Mouse (Mus musculus) lung, postnatal 25 days (tissue): ENCODE data around the gene Dusp23.

ENCODE experiments used
- DNase-seq: peaks from one replicate; pipeline ENCODE4 v3.0.0; 2022; ENCODE audit warnings: low spot score

The Dusp23 gene

DNA sequence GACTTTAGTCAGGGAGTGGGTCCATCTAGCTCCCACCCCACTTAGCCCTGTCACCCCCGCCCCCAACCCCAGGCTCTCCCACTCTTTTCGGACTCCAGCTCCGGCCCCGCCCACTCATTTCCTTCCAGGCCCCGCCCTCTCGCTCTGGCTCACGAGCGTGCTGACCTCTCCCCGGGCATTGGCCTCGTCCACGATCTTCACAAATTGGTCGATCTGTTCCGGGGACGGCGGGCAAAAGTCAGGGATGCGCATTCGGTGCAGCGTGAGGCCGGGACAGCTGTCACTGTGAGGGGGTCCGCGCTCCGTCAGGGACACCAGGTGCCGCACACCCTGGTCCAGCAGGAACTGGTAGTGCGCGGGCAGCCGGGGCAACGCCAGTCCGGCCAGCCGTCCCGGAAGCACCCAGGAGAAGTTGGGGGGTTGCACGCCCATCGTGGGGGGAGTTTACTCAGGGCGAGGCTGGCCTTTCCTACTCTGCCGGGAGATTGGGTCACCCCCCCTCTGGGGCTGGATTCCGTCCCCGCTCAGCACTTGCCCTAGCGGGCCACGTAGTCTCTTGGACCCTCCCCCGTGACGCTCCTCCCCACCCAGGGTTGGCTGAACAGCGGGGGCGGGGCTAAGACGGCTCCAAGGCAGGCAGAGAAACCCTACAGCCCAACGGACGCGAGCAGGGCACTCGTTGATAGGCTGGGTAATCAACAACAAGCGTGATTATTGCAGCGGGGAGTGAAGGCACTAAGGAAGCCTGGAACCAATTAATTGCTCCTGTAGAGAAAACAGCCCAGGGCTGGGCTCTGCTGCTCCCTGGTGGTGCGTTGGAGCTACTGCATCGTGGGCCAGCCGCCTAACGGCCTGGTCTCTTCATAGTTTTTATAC is at the start of gene Dusp23:
Gene Dusp23, minus strand, starts transcription at position 512 of the 876 bp plus-strand sequence.
- peak; percentile 98 for DNase-seq

DNA sequence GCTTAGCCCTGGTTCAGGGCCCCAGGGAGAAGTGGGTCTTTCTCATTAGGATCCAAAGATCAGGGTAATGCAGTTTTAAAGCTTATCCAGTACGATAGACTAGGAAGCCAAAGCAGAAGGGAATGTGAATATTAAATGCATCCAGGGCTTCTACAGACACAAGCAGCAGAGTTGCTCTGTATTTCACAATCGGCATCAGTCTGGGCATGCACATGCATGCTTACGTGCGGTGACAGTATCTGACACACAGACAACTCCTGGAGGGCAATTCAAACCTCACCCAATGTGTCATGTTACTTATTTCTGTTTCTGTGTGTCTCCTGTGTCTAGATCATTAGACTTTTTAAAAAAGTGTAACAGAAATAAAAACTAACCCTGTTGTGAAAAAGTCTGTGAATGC is 48.0 kb upstream of the Dusp23 start:
- DNase-seq: no peak

DNA sequence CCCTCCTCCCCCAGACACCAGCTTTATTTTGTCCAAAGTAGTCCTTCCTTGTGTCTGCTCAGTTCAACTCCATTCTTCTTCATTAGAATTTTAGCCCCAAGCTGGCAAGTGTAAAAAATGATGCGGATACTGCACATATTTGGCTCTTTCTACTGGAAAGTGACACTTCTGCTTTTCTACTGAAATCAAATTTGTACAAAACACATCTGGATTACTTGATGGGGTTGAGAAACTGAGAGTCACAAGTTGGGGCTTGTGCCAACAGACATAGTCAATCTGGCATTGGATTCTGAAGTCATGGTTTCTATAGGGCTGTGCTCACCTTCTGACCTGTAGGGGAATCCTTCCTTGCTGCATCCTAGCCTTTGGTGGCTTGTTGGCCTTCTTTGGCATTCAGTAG is 38.0 kb upstream of the Dusp23 start:
- no peak for DNase-seq

DNA sequence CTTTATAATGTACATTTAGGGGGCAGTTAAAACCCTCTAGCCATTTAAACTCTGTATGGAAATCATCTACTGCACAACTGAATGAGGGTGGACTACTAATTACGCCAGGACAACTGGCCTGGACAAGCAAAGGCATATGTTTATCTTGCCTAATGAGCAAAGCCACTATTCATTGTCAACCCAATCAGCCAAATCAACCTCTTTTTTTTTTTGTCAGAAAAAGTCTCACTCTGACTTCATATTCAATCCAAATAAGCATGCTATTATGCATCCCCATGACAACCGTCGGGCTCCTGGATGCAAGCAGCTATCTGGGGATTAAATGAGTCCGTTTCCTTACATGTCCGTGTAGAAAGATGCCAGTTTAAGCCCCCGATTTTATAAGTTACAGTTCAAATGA is 34.8 kb upstream of the Dusp23 start:
- no peak for DNase-seq

DNA sequence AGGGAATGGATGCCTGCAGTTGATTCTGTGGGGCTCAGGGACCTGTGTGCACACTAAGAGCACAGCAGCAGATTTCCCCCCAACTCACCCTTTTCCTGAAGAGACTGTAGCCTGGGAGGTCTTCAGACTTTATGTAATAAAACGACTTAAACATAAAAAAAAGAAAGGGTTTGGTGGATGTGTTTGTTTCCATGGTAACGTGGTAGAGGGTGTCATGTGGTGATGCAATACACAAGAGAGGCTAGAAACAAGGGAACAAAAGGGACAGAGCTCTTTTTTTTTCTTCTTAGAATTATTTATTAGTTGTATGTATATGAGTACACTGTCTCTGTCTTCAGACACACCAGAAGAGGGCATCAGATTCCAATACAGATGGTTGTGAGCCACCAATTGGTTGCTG is 32.7 kb upstream of the Dusp23 start:
- no peak for DNase-seq

DNA sequence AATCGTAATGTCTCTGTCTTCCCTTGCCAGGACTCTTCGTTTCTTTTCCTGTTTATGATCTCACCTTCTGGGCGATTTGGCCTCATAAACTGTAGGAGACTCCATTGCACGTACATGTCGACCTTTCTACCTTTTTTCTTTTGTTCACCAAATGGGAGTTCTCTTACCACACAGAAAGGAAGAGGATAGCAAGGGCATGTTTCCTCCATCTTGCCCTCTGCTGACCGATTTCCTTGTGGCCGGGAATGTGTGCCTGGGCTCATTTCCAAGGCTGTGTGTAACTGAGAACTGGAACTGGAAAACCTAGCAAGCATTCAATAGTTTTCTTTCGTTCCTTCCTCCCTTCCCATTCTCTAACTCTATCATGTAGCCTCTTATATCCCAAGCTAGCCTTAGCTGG is 26.9 kb upstream of the Dusp23 start:
- DNase-seq: no peak

DNA sequence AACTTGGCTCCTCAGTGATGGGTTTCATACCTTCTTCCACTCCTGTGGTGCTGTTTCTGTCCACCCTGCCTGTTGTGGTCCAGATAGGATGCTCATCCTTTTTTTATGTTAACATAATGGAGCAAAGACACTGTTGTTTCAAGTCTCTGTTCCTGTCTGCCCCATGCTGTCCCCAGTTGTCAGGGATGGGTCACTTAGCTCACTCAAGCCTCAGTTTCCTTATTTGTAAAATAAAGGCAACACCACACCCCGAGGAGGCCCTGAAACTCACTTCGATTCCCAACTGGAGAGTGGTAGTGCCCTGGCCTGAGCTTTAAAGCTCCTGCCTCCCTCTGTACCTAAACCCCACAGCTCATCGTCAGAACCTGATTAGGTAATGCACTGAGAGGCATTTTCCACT is 24.5 kb upstream of the Dusp23 start:
- DNase-seq: no peak

DNA sequence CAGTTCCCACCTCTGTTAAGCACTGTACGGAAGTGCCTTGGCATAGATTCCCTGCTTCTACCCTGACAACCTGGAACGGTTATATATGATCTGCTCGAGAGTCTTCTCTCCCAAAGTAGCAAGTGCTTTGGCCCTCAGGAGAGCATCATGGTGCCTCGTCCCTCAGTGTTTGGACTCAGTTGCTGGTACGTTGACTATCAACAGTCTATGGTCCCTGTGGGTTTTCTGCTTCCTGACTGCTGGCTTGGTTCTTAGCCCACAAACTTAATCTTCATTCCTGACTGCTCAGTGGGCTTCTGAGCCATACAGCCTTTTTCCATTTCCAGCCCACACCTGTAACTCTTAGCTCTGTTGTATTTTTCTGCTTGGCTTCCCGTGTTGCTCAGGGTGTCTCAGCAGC is 21.1 kb upstream of the Dusp23 start:
- no peak for DNase-seq

DNA sequence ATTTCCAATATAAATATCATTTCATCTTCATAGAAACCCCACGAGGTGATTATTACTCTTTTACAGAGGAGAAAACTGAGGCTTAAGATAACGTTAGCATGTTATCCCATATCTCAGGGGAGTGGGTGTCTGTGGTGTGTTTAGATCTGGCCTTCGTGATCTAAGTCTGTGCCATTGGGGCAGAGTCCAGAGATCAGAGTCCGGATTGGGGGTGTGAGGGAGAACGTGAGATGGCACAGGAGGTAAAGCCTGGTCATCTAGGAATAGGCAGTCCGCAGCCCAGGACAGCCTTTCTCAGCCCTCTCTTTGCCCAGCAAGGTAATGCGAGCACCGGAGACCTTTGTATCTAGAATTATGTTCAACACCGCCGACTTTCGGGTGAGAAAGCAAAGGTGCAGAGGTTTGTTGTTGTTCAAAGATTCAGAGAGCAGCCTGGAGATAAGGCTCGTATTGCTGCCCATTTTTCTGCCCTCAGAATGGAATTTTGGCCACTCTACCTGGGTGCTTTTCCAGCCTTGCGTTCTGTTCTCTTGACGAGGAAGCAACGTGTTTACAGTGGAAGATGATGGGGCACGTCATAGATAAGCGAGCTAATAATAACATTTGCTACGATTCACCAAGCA is 19.4 kb upstream of the Dusp23 start:
- DNase-seq: peak; percentile 23

DNA sequence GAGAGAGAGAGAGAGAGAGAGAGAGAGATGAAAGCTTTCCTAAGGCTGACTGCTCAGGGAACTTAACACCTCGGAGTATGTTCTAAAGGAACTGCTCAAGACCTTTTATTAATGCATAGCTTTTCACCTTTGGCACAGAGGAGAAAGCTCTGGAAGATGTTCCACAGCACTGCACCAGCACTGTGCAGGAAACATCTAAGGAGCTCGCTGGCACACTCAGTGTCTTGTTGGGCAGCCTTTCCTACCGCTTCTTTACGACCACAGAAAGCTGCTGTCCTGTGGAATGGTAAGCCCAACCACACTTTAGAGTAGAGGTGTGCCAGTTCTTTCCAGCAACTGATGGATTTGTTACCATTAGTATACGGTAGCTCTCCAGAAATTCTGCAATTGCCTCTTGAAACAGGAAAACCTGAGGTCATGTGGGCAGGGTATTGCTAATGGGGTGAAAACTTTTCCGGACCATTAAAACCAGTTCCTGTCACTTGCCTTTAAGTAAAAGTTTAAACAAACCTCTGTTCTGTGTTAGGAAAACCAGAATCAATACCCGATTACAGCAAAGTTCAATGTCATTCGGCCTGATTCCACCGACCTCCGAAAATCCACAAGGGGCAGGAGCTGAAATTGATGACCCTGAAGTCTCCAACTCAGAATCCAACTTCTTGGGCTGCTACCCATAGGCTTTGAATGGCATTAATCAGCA is 18.7 kb upstream of the Dusp23 start:
- no peak for DNase-seq

DNA sequence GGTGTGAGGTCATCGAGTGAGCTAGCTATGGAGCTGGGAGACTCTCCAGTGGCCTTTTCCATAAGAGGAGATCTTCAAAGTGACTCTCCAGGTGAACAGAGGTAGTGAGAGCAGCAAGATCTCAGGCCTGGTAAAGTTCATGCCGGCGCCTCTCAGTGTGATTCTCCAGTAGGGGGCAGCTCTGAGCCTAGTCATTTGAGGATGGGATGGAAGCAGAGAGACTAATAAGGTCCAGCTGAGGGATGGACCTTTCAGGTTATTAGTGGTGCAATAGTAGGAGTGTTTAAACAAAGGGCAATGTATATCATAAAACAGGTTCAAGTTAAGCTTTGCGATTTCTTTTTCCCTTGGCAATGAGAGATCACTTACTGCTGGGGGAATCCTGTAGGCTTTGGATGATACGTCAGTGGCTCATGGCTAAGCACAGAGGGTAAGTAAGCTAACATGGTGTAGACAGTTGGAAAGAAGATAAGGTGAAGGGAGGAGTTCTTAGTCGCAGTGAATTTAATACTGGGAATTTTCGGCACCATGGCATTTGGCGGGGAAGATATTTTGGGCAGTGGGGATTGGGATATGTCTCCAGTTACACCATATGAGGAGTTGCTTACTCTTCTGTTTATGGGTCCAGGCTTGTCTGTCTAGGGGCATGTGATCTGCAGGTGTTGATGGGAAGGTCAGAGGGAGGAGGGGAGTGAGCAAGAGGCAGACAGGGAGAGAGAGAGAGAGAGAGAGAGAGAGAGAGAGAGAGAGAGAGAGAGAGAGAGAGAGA is 17.9 kb upstream of the Dusp23 start:
- DNase-seq: peak; percentile 51

DNA sequence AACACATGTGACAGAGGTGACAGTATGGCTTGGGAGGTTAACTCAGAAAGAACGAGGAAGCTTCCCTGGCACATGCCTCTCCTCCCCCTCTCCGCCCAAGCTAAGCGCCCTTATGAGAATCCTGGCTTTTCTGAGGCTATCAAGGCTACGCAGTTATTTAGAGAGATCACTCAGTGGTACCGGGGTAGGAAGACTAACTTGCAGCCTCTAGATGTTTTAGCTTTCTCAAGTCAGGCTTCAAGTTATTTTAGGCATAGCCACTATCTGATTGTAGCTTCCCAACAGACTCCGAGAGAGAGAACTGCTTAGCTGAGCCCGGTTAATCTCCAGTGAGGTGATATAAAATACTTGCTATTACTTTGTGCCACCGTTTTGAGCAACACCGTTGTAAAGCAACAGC is 16.6 kb upstream of the Dusp23 start:
- no peak for DNase-seq

DNA sequence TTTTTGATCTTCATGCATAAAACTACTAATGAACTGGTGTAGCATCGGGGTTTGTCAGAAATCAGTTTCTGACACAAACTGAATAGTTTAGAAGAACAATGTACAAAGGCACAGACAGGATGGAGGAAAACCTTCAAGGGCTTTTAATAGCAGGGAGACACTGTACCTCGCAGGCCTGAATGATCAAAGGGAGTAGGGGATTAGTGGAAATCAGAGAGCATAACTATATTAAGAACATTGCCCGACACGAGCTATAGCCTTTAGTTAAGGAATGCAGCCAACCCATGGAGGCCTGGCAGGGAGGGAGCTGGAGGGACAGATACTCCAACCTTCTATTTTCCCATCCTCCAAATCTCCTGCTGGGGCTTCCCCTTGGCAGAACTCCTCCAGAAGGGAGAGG is 14.5 kb upstream of the Dusp23 start:
- no peak for DNase-seq

DNA sequence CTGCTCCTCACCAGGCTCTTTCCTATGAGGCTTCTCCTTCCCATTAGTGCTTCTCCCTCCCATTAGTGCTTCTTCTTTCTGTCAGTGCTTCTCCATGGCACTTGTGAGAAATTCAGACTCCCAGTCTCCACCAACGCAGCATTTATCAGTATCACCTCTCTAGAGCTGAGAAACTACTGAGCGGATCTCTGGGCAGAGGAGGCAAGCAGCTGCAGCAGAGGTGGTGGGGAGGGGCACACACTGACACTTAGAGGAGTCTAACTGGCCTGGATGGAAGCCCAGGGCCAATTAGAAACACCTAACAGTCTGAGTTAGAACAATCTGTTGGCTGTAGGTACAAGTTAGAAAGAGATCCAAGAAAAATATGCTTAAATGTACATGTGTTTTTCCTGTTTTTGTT is 6.0 kb upstream of the Dusp23 start:
- no peak for DNase-seq

DNA sequence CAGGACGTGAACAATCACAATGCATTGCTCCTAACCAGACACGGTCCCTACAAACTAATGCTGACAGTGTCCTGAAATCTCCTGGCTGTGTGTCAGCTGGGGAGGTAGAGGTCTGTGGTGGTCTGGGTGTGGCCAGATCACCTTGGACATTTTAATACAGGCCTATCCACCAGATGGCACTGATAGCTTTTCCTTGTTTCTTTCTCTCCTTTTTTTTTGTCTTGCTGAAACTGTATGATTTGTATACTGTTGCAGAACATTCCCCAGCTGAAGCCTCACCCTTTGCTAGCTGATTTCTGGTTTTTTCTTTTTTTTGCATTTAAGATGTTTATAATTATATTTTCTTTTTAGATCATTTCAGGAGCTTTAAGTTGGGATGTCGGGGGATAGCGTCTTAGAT is 5.0 kb upstream of the Dusp23 start:
- DNase-seq: no peak

DNA sequence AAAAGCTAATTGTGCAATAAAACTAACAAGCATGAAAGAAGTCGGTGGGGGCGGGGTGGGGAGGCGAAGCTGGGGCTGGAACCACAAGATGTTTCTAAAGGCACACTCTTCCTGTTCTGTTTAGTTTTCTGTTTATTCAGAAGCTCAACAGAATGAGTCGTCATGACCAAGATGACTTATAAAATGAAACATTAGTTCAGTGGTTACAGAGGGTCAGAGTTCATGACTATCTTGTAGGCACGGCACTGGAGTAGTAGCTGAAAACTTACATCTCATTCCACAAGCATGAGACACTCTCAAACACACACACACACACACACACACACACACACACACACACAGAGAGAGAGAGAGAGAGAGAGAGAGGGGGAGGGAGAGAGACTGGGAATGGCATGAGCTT is 3.5 kb upstream of the Dusp23 start:
- no peak for DNase-seq

DNA sequence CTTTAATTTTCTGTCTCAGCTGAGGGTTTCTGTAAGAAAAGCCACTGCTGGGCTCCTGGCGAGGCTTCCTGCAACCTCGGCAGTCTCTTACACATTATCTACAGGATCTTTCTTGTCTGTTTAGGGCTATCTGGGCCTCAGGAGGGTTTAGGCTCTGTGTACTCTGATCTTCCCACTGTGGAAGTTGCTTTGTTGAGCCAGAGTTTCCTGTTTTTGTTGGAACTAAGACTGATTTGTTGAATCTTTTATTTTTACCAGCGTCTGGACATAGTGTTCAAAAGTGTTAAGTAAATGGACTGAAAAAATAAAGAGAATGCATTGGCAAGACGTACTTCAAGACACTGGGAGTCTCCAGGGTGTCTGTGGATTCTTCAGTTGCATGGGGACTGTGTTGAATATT is 2.5 kb upstream of the Dusp23 start:
- peak; percentile 69 for DNase-seq

DNA sequence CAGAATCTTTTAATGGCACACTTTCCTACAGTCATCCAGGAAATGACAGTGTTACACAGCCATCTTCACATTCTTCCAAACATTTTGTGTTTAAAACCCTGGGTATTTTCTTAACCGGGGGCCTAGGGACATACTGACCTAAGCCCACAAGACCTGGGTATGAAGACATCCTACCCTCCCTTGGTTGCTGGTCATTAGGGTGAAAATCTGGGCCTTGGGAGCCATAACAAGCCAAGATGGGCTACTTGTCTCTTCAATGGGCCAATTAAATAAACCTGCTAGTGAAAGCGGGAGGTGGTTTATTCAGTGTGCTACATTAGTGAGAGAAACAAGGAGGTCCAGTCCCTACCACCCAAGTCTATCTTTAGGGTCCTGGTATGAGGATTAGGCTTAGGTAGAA is 1.4 kb upstream of the Dusp23 start:
- DNase-seq: no peak

DNA sequence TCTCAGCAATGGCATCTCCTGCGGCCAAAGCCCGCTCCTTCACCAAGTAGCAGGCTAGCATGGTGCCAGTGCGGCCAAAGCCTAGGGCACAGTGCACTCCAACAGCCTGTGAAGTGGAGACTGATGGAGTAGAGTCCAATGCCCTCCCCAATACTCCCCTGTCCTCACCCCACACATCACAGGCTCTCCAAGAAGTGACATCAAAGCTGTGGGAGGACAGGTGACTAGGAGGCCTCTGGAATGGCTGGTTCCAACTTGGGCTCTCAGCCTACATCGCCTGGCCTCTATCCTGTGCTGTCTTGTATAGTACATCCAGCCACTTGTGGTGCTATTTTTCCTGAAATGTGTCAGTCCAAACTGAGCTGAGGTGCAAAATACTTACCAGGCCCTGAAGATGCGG is 1.0 kb downstream of the Dusp23 start:
- DNase-seq: no peak

DNA sequence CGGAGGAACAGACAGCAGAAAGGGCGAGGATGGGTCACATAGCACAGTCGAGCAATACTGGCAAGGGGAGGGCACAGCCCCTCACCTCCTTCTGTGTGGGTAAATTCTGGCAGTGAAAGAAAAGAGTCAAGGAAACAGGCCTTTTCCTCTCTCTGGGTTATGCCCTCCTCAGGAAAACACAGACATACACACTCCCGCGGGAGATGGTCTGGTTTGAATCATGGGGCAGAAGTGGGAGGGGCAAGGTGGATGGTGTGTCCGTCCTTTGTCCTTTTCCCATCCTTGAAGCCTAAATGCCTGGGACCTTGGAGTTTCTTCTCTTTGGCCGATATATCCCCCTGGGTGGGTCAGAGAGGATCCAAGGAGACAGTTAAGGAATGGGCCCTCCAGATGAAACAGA is 2.9 kb downstream of the Dusp23 start:
- DNase-seq: no peak

DNA sequence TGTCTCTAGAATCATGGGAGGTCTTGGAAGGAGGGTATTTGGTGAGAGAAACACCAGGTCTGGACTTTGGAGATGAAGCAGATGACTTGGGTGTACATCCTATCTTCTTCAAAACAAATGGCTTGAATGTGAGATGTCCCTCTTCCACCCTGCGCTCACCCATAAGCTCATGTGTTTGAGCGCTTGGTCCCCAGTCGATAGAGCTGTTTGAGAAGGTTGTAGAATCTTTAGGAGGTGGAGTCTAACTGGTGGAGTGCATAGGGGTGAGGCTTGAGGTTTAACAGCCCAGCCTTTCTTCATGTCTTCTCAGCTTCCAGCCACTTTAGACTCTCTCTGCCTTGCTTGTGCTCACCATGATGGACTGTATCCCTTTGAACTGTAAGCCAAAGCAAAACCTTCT is 6.5 kb downstream of the Dusp23 start:
- no peak for DNase-seq

DNA sequence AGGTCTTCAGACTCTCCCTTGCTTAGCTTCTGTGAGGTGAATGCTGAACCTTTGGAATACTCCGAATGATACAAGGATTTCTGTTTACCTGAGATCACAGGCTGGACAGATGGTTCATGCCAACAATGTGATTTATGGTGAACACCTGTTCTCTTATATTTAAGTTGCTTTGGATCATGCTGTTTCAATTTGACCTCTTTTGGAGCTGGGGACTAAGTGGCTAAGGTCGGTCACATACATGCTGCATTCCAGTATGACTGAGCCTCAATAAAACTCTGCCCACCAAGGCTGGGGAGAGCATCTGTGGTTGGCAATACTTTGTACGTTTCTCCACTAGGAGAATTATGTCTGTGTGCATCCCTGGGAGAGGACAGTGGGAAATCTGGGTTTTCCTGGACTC is 8.7 kb downstream of the Dusp23 start:
- DNase-seq: no peak

DNA sequence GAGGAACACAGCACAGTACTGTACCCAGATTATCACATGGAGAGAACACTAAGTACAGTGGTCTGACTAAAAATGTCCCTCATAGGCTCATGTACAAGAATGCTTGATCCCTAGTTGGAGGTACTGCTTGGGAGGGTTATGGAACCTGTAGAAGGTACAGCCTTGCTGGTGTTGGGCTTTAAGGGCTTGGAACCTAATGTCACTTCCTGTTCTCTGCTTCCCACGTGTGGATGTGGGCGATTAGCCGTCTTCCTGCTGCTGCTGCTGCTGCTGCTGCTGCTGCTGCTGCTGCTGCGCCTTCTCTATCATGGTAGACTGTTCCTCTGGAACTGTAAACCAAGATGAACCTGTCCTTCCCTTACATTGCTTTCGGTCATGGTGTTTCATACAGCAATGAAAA is 9.2 kb downstream of the Dusp23 start:
- no peak for DNase-seq
